ENCODE assay signal across 8 mouse cellular contexts in the genomic region with DNA sequence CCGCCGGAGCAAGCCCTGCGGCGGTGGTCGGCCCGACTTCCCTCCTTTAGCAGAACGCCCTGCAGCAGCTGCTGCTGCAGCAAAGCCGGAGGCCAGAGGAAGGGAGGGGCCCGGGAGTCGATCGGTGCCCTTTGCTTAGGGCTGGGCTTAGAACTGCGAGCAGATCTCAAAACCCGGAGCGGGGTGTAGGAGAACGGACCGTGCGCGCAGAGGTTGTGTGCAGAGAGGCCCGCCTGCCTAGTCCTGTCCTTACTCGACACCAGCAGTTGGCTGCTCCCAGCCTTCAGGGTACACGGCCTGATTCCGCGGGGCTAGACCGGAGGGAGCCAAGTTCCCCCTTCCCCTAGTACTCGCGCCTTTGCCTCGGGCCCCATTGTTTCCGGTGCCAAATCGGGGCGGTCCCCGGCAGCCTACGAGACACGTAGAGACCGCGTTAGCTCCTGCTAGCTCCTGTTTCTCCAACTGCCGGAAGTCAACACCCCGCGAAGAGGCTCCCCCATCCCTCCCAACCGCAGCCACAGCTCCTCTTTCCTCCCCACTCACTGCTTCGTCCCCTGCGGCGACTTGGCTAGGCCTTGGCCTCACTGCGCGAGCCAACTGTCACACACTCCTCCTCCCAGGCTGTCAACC. TPM values are rescaled to one million over a fixed set of nuclear protein-coding genes. Genes with fewer than 3 reads are reported as not detected.
DNase-seq lines count a peak whose midpoint lies in the region; ATAC-seq and TF ChIP-seq lines count a peak whose summit lies in the region.

Lnpep (minus strand) TSS at position 94 of the 630 bp plus-strand sequence.

- peak within 1 kb of the TSS; percentile 87 for H3K9ac ChIP-seq in lung, postnatal 0 days (replicated peaks; ENCODE audit: low read depth)

- under 1% methylated on average over 44 of the region's 44 CpGs for WGBS in hindbrain, embryonic 10.5 days
- WGBS in lung, postnatal 0 days: 2% methylated on average over 37 of the region's 44 CpGs

- H3K9me3 ChIP-seq in hindbrain, embryonic 10.5 days: no peaks in the 10 kb centered on the region
- no peaks in the 10 kb centered on the region for H3K9me3 ChIP-seq in lung, postnatal 0 days (ENCODE audit: low read length)

- peak within 1 kb of the TSS; percentile 97 for H3K4me3 ChIP-seq in hindbrain, embryonic 10.5 days
- peak within 1 kb of the TSS; percentile 97 for H3K4me3 ChIP-seq in lung, postnatal 0 days (ENCODE audit: low read depth, low read length)

- no peak for TF ChIP-seq CTCF in lung, postnatal 0 days (IDR thresholded peaks at IDR 0.05)

- H3K4me2 ChIP-seq in lung, postnatal 0 days (replicated peaks; ENCODE audit: low read depth, low read length): peak within 1 kb of the TSS; percentile 84

- H3K27me3 ChIP-seq in hindbrain, embryonic 10.5 days (ENCODE audit: insufficient read depth, poor library complexity, severe bottlenecking): no peaks in the 10 kb centered on the region
- no peaks in the 10 kb centered on the region for H3K27me3 ChIP-seq in lung, postnatal 0 days (replicated peaks; ENCODE audit: insufficient read depth, low read length)

- TF ChIP-seq EP300 in lung, postnatal 0 days (IDR thresholded peaks at IDR 0.05): peak; percentile 26; the same call in 1 of the 2 replicates

- no peaks in the 10 kb centered on the region for H3K36me3 ChIP-seq in hindbrain, embryonic 10.5 days
- H3K36me3 ChIP-seq in lung, postnatal 0 days (ENCODE audit: insufficient read depth, low read length): no peaks in the 10 kb centered on the region

- peak within 1 kb of the TSS; percentile 98 for H3K27ac ChIP-seq in hindbrain, embryonic 10.5 days
- H3K27ac ChIP-seq in lung, postnatal 0 days (ENCODE audit: low read length): peak within 1 kb of the TSS; percentile 100

- peak; percentile 84 for ATAC-seq in frontal cortex, adult (ENCODE audit: low TSS enrichment)
- peak; percentile 90 for ATAC-seq in lung, postnatal 0 days

- peaks cover 26% of the 10 kb centered on the region for H3K4me1 ChIP-seq in hindbrain, embryonic 10.5 days (replicated peaks)
- peaks cover 5% of the 10 kb centered on the region; the same call in 1 of the 2 replicates for H3K4me1 ChIP-seq in lung, postnatal 0 days (ENCODE audit: insufficient read depth, low read depth, low read length)

- peak; percentile 94 for DNase-seq in MN1 (ENCODE audit: low spot score)
- peak; percentile 98 for DNase-seq in cerebellum, adult 9-10 months
- peak; percentile 93 for DNase-seq in hindbrain, embryonic 10.5 days (ENCODE audit: low spot score)
- DNase-seq in layer of hippocampus, adult 9-11 months: peak; percentile 96
- peak; percentile 98 for DNase-seq in lung, postnatal 0 days (ENCODE audit: low spot score)
- peak; percentile 81 for DNase-seq in ovary, postnatal 14 days (ENCODE audit: low spot score)
- peak; percentile 95 for DNase-seq in thymus, postnatal 25 days

RNA-seq across cellular contexts. Expression of gene Lnpep, which starts in this region (rescaled TPM):
- polyA plus RNA-seq in hindbrain, embryonic 10.5 days (2016; fragmentation: Nextera tagmentation; extraction: Ambion mirVana): 6.2 and 7.2 TPM in 2 replicates
- polyA plus RNA-seq in lung, postnatal 0 days (2015; fragmentation: Nextera tagmentation; extraction: Ambion mirVana): 7.5 and 8.4 TPM in 2 replicates

Comparison
In these comparisons a context has a peak if more than half of its experiments do, and no peak if none do; other contexts are left out.
1. Peak in every context shown above with its lines: DNase-seq, ATAC-seq, H3K4me3 ChIP-seq and H3K27ac ChIP-seq.